Mouse (Mus musculus): Measurements from ENCODE around the gene Dusp21. TPM values are rescaled to one million over a fixed set of nuclear protein-coding genes. Genes with fewer than 3 reads are reported as not detected.

The Dusp21 gene
- polyA plus RNA-seq (2016; fragmentation: Nextera tagmentation; extraction: Ambion mirVana), result not detected in 2 replicates

DNA sequence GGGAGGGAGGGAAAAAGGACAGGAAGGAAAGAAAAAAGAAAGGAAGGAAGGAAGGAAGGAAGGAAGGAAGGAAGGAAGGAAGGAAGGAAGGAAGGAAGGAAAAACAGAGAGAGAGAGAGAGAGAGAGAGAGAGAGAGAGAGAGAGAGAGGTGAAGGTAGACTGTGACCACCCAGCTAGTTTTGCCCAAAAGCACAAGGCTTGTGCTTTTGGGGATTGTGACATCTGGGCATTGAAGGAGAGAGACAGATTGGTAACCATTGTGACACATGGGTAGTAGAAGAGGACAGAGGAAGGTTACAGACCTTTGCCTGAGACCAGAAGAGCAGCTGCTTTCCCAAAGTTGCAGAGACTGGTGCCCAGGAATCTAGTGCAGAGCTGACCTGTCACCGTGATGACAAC lies at the start of gene Dusp21:
Gene Dusp21, plus strand, starts transcription at position 301 of the 400 bp plus-strand sequence.
- H3K4me2 ChIP-seq (replicated peaks), result no peak within 1 kb of the TSS
- H3K4me1 ChIP-seq, result no peaks in the 10 kb centered on the region
- no peaks in the 10 kb centered on the region for H3K9me3 ChIP-seq
- no peak within 1 kb of the TSS for H3K27ac ChIP-seq
- H3K4me3 ChIP-seq, result no peak within 1 kb of the TSS
- ATAC-seq (ENCODE audit: insufficient number of reproducible peaks, insufficient read depth, low FRiP score, low TSS enrichment), result no peak
- 86% methylated on average over 1 of the region's 1 CpGs for WGBS
- no peaks in the 10 kb centered on the region for H3K36me3 ChIP-seq
- H3K9ac ChIP-seq, result no peak within 1 kb of the TSS
- H3K27me3 ChIP-seq, result no peaks in the 10 kb centered on the region

DNA sequence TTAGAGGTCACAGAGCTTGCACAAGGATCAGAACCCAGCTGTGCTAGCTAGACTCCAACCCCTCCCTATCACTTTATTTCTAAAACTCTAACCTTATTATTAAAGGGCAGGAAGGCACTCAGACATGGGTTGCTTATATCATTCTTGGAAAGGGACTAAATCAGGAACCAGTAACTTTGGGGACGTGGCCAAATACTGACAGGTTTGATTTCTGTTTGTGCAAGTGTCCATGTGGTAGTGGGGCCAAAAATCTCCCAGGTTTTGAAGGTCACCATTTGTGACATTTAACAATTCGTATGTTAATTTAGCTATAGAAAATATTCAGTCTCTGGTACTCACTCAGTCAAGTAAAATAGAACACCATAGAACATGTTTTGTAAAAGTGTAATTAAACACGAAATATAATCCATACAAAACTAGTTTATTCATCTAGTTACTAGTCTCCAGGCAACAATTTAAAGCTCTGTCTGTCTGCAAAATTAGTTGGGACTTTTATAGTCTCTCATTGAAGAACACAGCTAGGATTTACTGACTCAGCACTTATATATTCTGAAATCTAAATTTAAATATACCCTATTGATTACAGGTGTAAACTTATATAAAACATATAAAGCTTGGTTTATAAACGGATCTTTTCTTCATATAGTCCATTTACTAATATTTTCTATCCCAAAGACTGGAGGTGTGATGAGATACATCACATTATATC lies 15.2 kb downstream of the Dusp21 start:
- ATAC-seq (ENCODE audit: insufficient number of reproducible peaks, insufficient read depth, low FRiP score, low TSS enrichment), result no peak
- H3K4me2 ChIP-seq (replicated peaks), result peak overlapping the region; percentile 54
- H3K36me3 ChIP-seq, result no peaks in the 10 kb centered on the region
- no peak overlapping the region for H3K27ac ChIP-seq
- no peaks in the 10 kb centered on the region for H3K27me3 ChIP-seq
- 70% methylated on average over 4 of the region's 4 CpGs for WGBS
- no peaks in the 10 kb centered on the region for H3K9me3 ChIP-seq
- H3K4me1 ChIP-seq, result no peaks in the 10 kb centered on the region
- no peak overlapping the region for H3K9ac ChIP-seq
- no peak overlapping the region for H3K4me3 ChIP-seq

DNA sequence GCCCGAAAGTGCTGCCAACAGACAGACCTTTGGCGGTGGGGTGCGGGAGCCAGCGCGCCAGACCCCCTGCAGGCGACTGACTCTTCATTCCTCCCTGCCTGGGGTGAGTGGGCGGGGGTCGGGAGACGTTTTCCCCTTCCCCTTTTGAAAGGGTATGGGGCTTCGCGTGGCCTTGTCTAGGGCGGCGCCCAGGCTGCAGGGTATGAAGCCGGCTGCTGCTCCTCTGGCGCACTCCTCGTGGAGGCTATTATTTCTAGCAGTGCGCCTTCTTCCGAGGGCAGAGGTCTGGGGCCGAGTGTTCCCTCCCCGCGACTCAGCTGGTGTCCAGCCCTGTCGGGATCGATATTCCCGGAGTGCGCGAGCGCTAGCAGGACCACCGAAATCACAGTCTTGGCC lies 16.1 kb downstream of the Dusp21 start:
- H3K36me3 ChIP-seq, result no peaks in the 10 kb centered on the region
- no peaks in the 10 kb centered on the region for H3K27me3 ChIP-seq
- H3K4me2 ChIP-seq (replicated peaks), result peak overlapping the region; percentile 54
- peak overlapping the region; percentile 92 for H3K27ac ChIP-seq
- H3K9me3 ChIP-seq, result no peaks in the 10 kb centered on the region
- ATAC-seq (ENCODE audit: insufficient number of reproducible peaks, insufficient read depth, low FRiP score, low TSS enrichment), result peak; percentile 64
- peak overlapping the region; percentile 68 for H3K9ac ChIP-seq
- WGBS, result 0% methylated on average over 28 of the region's 28 CpGs
- H3K4me3 ChIP-seq, result peak overlapping the region; percentile 77
- no peaks in the 10 kb centered on the region for H3K4me1 ChIP-seq

DNA sequence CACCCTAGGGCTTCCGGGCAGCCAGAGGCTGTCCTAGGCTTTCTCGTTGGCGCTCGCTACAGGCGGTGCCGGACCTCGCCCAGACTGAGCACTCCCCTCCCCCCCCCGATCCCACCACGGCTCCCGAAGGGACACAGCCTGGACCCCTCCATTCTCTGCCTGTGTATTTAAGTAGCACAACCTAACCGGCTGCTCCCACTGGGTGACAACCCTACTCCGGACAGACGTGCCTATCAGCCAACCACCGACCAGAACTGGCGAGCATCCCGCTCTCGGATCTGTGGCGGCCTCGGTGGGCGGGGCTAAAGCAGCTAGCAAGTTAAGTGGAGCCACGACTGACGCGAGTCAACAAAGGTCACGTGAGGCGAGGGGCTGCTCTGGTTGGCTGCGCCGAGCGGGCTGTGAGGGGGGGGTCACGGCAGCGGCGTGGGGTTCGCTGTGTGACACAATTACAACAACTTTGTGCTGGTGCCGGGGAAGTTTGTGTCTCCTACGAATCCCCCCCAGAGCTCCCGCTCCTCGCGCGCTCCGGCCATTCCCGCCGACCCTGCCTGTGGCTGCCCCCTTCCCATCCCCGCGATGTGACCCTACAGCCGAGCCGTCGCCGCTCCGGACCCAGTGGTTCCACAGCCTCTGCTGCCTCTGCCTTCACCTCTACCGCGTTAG lies 16.7 kb downstream of the Dusp21 start, which contains the start of gene Kdm6a:
Gene Kdm6a, plus strand, starts transcription at position 384 of the 666 bp plus-strand sequence.
- peak within 1 kb of the TSS; percentile 96 for H3K9ac ChIP-seq
- H3K4me2 ChIP-seq (replicated peaks), result peak within 1 kb of the TSS; percentile 54
- no peaks in the 10 kb centered on the region for H3K36me3 ChIP-seq
- H3K4me3 ChIP-seq, result peak within 1 kb of the TSS; percentile 77
- H3K9me3 ChIP-seq, result no peaks in the 10 kb centered on the region
- WGBS, result 1% methylated on average over 49 of the region's 50 CpGs
- peak within 1 kb of the TSS; percentile 96 for H3K27ac ChIP-seq
- H3K27me3 ChIP-seq, result no peaks in the 10 kb centered on the region
- no peaks in the 10 kb centered on the region for H3K4me1 ChIP-seq
- peak; percentile 100 for ATAC-seq (ENCODE audit: insufficient number of reproducible peaks, insufficient read depth, low FRiP score, low TSS enrichment)

DNA sequence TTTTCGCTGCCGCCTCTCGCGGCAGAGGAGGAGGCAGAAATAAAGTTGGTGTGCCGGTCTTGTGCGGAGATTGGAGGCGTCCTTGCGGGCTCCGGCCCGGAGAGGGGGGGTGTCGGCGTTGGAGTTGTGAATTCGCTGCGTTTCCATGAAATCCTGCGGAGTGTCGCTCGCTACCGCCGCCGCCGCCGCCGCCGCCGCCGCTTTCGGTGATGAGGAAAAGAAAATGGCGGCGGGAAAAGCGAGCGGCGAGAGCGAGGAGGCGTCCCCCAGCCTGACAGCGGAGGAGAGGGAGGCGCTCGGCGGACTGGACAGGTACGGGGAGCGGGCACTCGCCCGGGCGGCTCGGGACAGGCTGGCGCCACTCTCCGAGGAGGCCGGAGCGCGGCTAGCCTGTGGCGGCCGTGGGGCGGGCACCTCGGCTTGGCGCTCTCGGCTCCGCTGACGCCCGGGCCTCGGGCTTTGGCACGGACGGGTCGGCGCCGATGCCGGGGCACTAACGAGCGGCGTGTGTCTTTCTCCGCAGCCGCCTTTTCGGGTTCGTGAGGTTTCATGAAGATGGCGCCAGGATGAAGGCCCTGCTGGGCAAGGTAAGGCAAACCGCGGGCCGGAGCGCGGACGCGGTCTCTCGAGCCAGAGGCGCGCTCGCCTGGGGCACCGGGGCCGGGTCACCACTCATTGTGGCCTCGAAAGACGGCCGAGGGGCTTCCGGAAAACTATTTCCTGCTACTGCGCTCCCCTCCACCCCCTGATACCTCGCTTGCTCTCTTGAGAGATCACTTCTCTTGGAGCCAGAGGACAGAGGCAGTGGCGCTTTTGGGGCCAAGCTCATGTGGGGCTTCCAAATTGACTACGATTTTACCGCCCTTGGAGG lies 17.4 kb downstream of the Dusp21 start:
- H3K9me3 ChIP-seq, result no peaks in the 10 kb centered on the region

DNA sequence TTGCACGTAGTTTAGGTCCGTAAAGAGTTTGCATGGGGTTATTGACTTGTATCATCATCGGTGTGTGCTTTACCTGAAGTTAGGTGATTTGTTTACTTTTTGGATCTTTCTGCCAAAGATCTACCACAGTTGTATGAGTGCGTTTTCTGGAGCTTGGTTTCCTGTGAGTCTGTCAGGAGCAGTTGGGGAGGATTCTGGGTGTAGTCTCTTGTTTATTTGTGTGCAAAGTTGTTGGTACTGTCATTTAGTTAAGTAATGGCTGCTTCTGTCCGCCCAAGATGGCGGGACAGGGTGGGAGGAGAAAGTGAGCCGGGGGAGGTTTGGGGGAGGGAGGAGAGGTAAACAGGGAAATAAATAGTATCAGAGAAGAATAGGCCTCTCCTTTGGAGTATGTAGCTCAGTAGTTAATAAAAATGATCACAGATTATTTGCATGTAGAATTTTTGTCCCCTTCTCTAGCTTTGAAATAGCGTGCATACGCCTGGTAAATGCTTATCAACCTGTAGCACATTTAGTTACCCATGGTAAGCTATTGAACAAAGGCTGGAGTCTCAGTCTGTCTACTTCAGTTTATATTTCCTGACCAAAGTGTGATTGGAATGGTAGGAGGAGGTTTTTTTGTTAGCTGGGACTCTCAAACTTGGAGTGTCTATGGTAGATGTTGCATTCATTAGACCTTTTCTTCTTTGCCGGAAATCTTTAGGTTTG lies 18.4 kb downstream of the Dusp21 start:
- Histone ChIP-seq H3K4me1 (no peaks in the 10 kb centered on the region), H3K9ac (peak overlapping the region; percentile 96), H3K4me2 (replicated peaks) (peak overlapping the region; percentile 42), H3K4me3 (peak overlapping the region; percentile 77), H3K36me3 (no peaks in the 10 kb centered on the region), H3K27ac (peak overlapping the region; percentile 96), H3K9me3 (no peaks in the 10 kb centered on the region), H3K27me3 (no peaks in the 10 kb centered on the region)
- ATAC-seq (ENCODE audit: insufficient number of reproducible peaks, insufficient read depth, low FRiP score, low TSS enrichment), result no peak
- 1% methylated on average over 10 of the region's 10 CpGs for WGBS

More for the DNA sequence above, 17.4 kb downstream of the Dusp21 start:
- H3K27ac ChIP-seq, result peak overlapping the region; percentile 96
- H3K4me3 ChIP-seq, result peak overlapping the region; percentile 77
- no peaks in the 10 kb centered on the region for H3K36me3 ChIP-seq
- H3K4me2 ChIP-seq (replicated peaks), result peak overlapping the region; percentile 42
- ATAC-seq (ENCODE audit: insufficient number of reproducible peaks, insufficient read depth, low FRiP score, low TSS enrichment), result no peak
- no peaks in the 10 kb centered on the region for H3K27me3 ChIP-seq
- no peaks in the 10 kb centered on the region for H3K4me1 ChIP-seq
- WGBS, result under 1% methylated on average over 90 of the region's 95 CpGs
- peak overlapping the region; percentile 96 for H3K9ac ChIP-seq

DNA sequence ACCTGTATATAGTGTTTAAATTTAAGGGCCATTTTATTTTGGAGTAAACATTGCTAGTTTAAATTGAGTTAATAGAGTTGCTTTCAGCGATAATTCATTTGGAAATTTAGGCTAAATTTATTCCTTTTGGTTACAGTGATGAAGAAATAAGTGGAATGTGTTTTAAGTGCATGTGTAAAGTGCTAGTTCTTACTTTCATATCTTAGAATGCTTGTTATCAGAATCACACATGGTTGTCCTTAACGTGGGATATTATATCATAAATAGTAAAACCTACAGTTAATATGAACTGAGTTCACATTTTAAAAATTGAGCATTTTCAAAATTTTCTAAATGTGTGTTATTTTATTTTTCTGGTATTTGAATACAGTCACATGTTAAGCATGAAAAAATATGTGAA lies 19.5 kb downstream of the Dusp21 start:
- no peaks in the 10 kb centered on the region for H3K4me1 ChIP-seq
- ATAC-seq (ENCODE audit: insufficient number of reproducible peaks, insufficient read depth, low FRiP score, low TSS enrichment), result no peak
- WGBS, result 77% methylated on average over 2 of the region's 2 CpGs
- H3K9ac ChIP-seq, result no peak overlapping the region
- H3K4me2 ChIP-seq (replicated peaks), result peak overlapping the region; percentile 42
- no peak overlapping the region for H3K27ac ChIP-seq
- no peaks in the 10 kb centered on the region for H3K27me3 ChIP-seq
- no peaks in the 10 kb centered on the region for H3K36me3 ChIP-seq
- H3K9me3 ChIP-seq, result no peaks in the 10 kb centered on the region
- no peak overlapping the region for H3K4me3 ChIP-seq

DNA sequence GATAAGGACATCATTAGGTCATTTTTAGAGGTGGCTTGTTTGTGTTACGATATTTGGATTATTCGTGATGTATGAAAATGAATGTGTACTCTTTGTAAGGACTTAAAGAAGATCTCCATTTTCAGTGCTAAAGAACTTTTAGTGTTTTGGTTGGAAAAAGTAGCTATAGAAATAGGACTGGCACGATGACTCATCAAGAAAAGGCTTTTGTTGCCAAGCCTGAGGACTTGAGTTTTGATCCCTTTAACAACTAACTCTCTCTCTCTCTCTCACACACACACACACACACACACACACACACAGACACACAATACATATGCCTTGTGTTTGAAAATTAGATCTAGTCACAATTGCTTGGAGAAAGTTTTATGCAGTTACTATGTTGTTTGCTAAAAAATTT lies 21.3 kb downstream of the Dusp21 start:
- 91% methylated on average over 3 of the region's 3 CpGs for WGBS
- H3K4me1 ChIP-seq, result no peaks in the 10 kb centered on the region
- H3K27ac ChIP-seq, result no peak overlapping the region
- ATAC-seq (ENCODE audit: insufficient number of reproducible peaks, insufficient read depth, low FRiP score, low TSS enrichment), result no peak
- H3K4me2 ChIP-seq (replicated peaks), result no peak overlapping the region
- H3K27me3 ChIP-seq, result no peaks in the 10 kb centered on the region
- no peak overlapping the region for H3K4me3 ChIP-seq
- H3K9ac ChIP-seq, result no peak overlapping the region
- no peaks in the 10 kb centered on the region for H3K36me3 ChIP-seq
- H3K9me3 ChIP-seq, result no peaks in the 10 kb centered on the region

DNA sequence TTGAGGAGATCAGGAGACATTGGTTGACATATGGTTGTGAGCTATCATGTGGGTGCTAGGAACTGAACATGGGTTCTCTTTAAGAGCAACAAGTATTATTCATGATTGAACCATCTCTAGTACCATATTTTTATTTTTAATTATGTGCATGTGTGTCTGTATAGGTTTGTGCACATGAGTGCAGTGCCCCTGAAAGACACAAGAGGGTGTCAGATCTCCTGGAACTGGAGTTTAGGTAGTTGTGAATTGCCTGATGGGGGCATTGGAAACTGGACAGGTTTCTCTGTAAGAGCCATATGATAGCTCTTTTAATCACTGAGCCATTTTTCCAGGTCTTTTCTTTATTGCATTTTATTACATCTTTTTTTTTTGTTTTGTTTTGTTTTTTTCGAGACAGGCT lies 23.3 kb downstream of the Dusp21 start:
- ATAC-seq (ENCODE audit: insufficient number of reproducible peaks, insufficient read depth, low FRiP score, low TSS enrichment), result no peak
- no peak overlapping the region for H3K4me2 ChIP-seq (replicated peaks)
- 100% methylated on average over 1 of the region's 1 CpGs for WGBS

DNA sequence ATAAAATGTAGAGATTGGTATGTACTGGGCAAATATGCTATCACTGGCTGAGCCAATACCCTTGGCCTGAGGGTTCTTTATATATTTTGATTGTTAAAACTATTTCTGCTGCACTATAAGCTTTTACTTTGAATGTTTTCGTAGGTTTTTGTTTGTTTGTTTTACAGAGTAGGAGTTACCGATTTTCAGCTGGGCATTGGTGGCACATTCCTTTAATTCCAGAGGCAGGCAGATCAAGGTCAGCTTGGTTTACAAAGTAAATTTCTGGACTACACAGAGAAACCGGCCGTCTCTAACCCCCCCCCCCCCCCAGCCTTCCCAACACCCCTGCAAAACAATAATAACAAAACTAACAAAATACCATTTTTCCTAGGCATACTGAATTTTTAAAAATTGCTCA lies 29.2 kb downstream of the Dusp21 start:
- Histone ChIP-seq H3K9me3 (no peaks in the 10 kb centered on the region), H3K36me3 (no peaks in the 10 kb centered on the region), H3K4me3 (no peak overlapping the region), H3K4me2 (replicated peaks) (no peak overlapping the region), H3K27me3 (no peaks in the 10 kb centered on the region), H3K27ac (no peak overlapping the region), H3K9ac (no peak overlapping the region), H3K4me1 (no peaks in the 10 kb centered on the region)
- no peak for ATAC-seq (ENCODE audit: insufficient number of reproducible peaks, insufficient read depth, low FRiP score, low TSS enrichment)
- 36% methylated on average over 3 of the region's 4 CpGs for WGBS

More for the DNA sequence above, 23.3 kb downstream of the Dusp21 start:
- Histone ChIP-seq H3K9ac (no peak overlapping the region), H3K9me3 (no peaks in the 10 kb centered on the region), H3K4me1 (no peaks in the 10 kb centered on the region), H3K27ac (no peak overlapping the region), H3K27me3 (no peaks in the 10 kb centered on the region), H3K36me3 (no peaks in the 10 kb centered on the region), H3K4me3 (no peak overlapping the region)

DNA sequence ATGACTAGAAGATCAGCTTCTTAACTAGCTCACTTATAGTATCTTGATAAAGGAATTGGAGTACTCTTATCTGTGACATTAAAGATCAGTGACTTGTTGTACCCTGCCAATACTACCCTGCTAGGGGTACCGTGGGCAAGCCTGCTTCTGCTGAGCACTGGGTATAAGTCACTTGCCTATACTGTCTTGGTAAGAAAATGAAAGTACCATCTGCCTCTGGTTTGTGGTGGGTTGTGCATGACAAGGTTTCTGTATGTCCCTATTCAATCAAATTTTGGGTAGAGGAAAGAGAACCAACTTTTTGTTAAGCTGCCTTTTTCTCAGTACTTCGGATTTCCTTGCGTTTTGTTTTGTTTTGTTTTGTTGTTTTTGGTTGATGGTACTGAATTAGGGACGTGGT lies 32.1 kb downstream of the Dusp21 start:
- H3K4me3 ChIP-seq, result no peak overlapping the region
- H3K4me1 ChIP-seq, result no peaks in the 10 kb centered on the region
- ATAC-seq (ENCODE audit: insufficient number of reproducible peaks, insufficient read depth, low FRiP score, low TSS enrichment), result no peak
- no peaks in the 10 kb centered on the region for H3K36me3 ChIP-seq
- H3K4me2 ChIP-seq (replicated peaks), result no peak overlapping the region
- no peaks in the 10 kb centered on the region for H3K9me3 ChIP-seq
- H3K9ac ChIP-seq, result no peak overlapping the region
- H3K27me3 ChIP-seq, result no peaks in the 10 kb centered on the region
- WGBS, result 89% methylated on average over 4 of the region's 4 CpGs
- H3K27ac ChIP-seq, result no peak overlapping the region
